Mouse (Mus musculus): ENCODE results near the gene Cltc.

DNA sequence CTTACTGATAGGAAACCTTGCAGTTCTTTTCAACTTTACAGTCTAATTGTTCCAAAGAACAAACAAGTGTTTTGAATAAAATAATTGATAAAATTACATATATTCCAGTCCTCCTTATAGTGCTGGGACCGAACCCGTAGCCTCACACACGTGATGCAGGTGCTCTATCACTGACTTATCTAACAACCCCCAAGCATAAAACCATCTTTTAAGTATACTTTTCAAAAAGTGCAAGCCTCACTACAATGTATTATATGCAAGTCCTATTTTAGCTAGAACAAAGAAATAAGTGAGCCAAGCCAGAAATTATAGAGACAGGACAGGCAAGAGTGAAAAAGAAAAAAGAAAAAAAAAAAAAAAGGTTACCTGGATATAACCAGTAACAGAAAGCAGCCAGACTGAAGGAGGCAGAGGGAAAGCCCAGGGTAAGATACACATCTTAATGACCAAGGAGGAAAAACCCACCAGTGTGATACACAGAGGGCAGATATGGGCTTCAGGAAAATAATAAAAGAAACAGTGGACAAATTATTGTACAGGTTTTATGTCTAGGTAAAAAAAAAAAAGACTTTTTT, 110.4 kb downstream of the Cltc start:
- TF ChIP-seq POLR2A (IDR thresholded peaks at IDR 0.05; ENCODE audit: control insufficient read depth, low read depth, low read length) (no peak), CTCF (IDR thresholded peaks at IDR 0.05; ENCODE audit: control insufficient read depth, insufficient read depth, insufficient replicate concordance, low read depth, low read length) (no peak)

Data from testis, adult 2 months (tissue).